Mouse (Mus musculus): ENCODE results near the gene Cacna1b.

DNA sequence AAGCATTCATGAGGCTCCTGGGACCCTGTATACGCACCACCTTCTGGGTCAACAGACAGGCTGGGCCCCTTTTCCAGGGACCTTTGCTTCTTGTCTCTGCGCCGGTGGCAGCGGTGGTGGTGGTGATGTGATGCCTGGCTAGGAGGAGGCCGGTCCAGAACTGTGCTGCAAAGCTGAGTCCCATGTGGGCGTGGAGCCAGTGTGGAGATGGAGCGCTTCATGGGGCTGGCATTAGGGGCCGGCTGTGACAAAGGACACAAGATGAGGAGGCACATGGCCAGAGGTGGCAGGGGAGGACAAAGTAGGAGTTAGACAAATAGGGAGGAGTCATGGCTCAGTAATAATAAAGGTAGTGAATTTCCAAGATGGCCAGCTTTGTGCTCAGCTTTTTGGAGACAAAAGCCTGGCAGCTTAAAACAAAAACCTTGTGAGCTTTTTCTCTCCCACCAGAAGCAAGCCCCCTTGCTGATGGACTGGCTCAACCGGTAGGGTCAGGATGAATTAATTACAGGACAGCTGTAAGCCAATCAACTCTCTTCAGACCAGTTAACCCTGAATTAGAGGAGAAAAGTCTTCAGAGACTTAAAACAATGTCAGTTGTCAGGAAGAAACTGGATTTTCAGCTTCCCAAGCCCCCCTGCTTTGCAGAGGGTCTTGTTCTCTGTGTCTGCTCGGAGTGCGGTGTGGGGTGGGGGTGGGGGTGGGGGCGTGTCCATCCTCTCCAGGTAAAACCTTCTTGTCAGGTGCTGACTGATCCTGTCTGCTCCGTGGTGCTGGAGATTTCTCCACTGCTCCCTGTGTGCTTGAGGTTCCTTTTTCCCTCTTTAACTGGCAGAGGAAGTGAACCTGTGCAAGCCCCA, 154.8 kb downstream of the Cacna1b start:
- TF ChIP-seq CTCF (IDR thresholded peaks at IDR 0.05; ENCODE audit: low read depth) = no peak
- TF ChIP-seq EP300 (IDR thresholded peaks at IDR 0.05; ENCODE audit: low read depth) = no peak
